In the genomic region with DNA sequence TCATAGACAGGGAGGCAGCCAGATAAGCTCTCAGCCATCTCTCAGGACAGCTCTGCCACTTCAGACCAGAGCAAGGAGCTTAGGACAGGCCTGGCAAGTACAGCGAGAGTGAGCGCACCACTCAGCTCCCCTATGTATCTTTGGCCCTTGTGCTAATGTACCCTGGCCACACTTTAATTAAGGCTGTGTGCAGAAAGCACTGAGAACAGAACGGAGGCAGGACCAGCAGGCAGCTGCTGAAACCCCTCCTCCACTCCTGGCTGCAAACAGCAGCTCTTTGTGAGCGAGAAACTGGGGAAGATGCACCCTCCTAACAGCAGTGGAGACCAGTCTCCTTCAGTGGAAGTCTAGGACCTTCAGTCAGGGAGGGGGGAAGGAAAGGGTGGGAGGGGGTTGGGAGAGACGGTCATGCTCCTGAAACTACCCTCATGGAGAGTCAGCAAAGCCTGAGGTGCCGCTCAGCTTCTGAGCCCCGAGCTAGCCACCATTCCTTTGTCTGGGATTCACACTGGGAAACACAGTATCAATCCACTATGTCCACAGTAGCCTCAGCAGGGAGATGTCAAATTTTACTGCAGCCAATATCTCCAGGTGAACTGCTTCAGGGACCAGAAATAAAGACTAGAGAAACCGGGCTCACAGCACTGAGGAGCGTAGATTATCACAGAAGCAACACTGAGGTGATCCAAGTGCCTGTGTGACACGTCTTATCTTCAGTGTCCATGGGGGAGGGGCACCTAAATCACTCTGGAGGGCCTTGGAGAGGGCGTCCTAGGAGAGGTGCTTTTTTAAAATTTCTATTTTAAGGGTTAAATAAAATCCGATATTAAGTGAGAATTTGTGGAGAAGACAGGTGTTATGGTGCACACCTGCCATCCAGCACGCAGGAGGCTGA, we compare ENCODE assay signal across 9 mouse cellular contexts. TPM values are rescaled to one million over a fixed set of nuclear protein-coding genes. Genes with fewer than 3 reads are reported as not detected.
A peak's percentile ranks its signal among the peaks of the same experiment; 100 is the strongest.
DNase-seq lines count a peak whose midpoint lies in the region; ATAC-seq and TF ChIP-seq lines count a peak whose summit lies in the region.
"Had no signal": no experiment of that assay in that cellular context is flagged by ENCODE, and none has a peak within 500 bp of the region (broad histone marks: within the 10 kb centered on the region; RNA-seq: fewer than 3 reads in every experiment).

No protein-coding gene starts in this region.

- H3K27ac ChIP-seq in intestine, embryonic 14.5 days (ENCODE audit: low read depth), result no peak overlapping the region
- no peak overlapping the region for H3K27ac ChIP-seq in intestine, postnatal 0 days (ENCODE audit: low read depth, low read length)
- 0 out of 2 replicates have a peak overlapping the region, but pooled peaks have one; percentile 20 for H3K27ac ChIP-seq in cortical plate, adult 2 months (ENCODE audit: insufficient read depth, low read length)
- H3K27ac ChIP-seq in forebrain, embryonic 13.5 days, result peak overlapping the region; percentile 79

- 34% methylated on average over 13 of the region's 13 CpGs for WGBS in intestine, embryonic 14.5 days
- WGBS in intestine, postnatal 0 days, result 34% methylated on average over 13 of the region's 13 CpGs
- 22% methylated on average over 13 of the region's 13 CpGs for WGBS in forebrain, embryonic 13.5 days

- H3K9me3 ChIP-seq in intestine, embryonic 14.5 days (ENCODE audit: control insufficient read depth, low read length), result no peaks in the 10 kb centered on the region
- no peaks in the 10 kb centered on the region for H3K9me3 ChIP-seq in intestine, postnatal 0 days (ENCODE audit: control insufficient read depth)
- H3K9me3 ChIP-seq in forebrain, embryonic 13.5 days (replicated peaks), result no peaks in the 10 kb centered on the region

- H3K36me3 ChIP-seq in intestine, embryonic 14.5 days (ENCODE audit: control insufficient read depth, insufficient read depth, low read length), result no peaks in the 10 kb centered on the region
- no peaks in the 10 kb centered on the region for H3K36me3 ChIP-seq in intestine, postnatal 0 days (ENCODE audit: control insufficient read depth, insufficient read depth)
- H3K36me3 ChIP-seq in forebrain, embryonic 13.5 days (ENCODE audit: poor library complexity, severe bottlenecking), result no peaks in the 10 kb centered on the region

- no peak overlapping the region for H3K4me2 ChIP-seq in intestine, embryonic 14.5 days (ENCODE audit: low read length)
- H3K4me2 ChIP-seq in intestine, postnatal 0 days (replicated peaks; ENCODE audit: low read depth), result no peak overlapping the region
- peak overlapping the region; percentile 38 for H3K4me2 ChIP-seq in forebrain, embryonic 13.5 days

- H3K4me1 ChIP-seq in intestine, embryonic 14.5 days (replicated peaks; ENCODE audit: control insufficient read depth, insufficient read depth, low read length), result 0 out of 2 replicates have a peak, but pooled peaks cover 4% of the 10 kb centered on the region
- H3K4me1 ChIP-seq in intestine, postnatal 0 days (replicated peaks; ENCODE audit: control insufficient read depth, insufficient read depth, low read length), result no peaks in the 10 kb centered on the region
- no peaks in the 10 kb centered on the region for H3K4me1 ChIP-seq in cortical plate, adult 2 months (ENCODE audit: control insufficient read depth, insufficient read depth, low read length)
- peaks cover 15% of the 10 kb centered on the region for H3K4me1 ChIP-seq in forebrain, embryonic 13.5 days

- TF ChIP-seq POLR2A in cortical plate, adult 2 months (IDR thresholded peaks at IDR 0.05; ENCODE audit: extremely low read depth, insufficient read depth, low read length), result no peak

- 0 out of 2 replicates have a peak, but pooled peaks have one; percentile 41 for ATAC-seq in intestine, embryonic 14.5 days (replicated peaks; ENCODE audit: low FRiP score, low TSS enrichment, low read depth)
- no peak for ATAC-seq in intestine, postnatal 0 days
- peak; percentile 83 for ATAC-seq in forebrain, embryonic 13.5 days
- ATAC-seq in megakaryocyte-erythroid progenitor cell, adult 5-6 weeks (replicated peaks; ENCODE audit: low FRiP score, low TSS enrichment, poor library complexity, severe bottlenecking), result 0 out of 2 replicates have a peak, but pooled peaks have one; percentile 64
- no peak for ATAC-seq in erythroid progenitor cell, adult 5-6 weeks (replicated peaks; ENCODE audit: low FRiP score, poor library complexity, severe bottlenecking)
- no peak for ATAC-seq in monocyte, adult 5-6 weeks (replicated peaks; ENCODE audit: insufficient number of reproducible peaks, low FRiP score, low TSS enrichment, poor library complexity, severe bottlenecking)

- H3K4me3 ChIP-seq in intestine, embryonic 14.5 days (ENCODE audit: low read depth, low read length), result no peak overlapping the region
- H3K4me3 ChIP-seq in intestine, postnatal 0 days (ENCODE audit: low read depth, low read length), result no peak overlapping the region
- H3K4me3 ChIP-seq in cortical plate, adult 2 months (ENCODE audit: insufficient read depth, low read length), result no peak overlapping the region
- H3K4me3 ChIP-seq in forebrain, embryonic 13.5 days, result no peak overlapping the region

- DNase-seq in intestine, embryonic 14.5 days (ENCODE audit: low spot score), result peak; percentile 53
- DNase-seq in spleen, postnatal 4 days (ENCODE audit: low spot score in 2 of 2), result no peak
- DNase-seq: adrenal gland, adult 8-10 months had no signal

- H3K27me3 ChIP-seq in intestine, embryonic 14.5 days (replicated peaks; ENCODE audit: control insufficient read depth, insufficient read depth, low read length), result no peaks in the 10 kb centered on the region
- H3K27me3 ChIP-seq in intestine, postnatal 0 days (replicated peaks; ENCODE audit: control insufficient read depth, insufficient read depth, low read length), result no peaks in the 10 kb centered on the region
- H3K27me3 ChIP-seq in forebrain, embryonic 13.5 days, result no peaks in the 10 kb centered on the region

- TF ChIP-seq CTCF in intestine, postnatal 0 days (IDR thresholded peaks at IDR 0.05; ENCODE audit: low read depth), result no peak
- no peak for TF ChIP-seq CTCF in cortical plate, adult 2 months (IDR thresholded peaks at IDR 0.05; ENCODE audit: extremely low read depth, insufficient read depth, low read length)

- 0 out of 2 replicates have a peak overlapping the region, but pooled peaks have one; percentile 7 for H3K9ac ChIP-seq in intestine, embryonic 14.5 days (ENCODE audit: low read length)
- H3K9ac ChIP-seq in intestine, postnatal 0 days (ENCODE audit: low read depth, low read length), result no peak overlapping the region
- peak overlapping the region; percentile 31 for H3K9ac ChIP-seq in forebrain, embryonic 13.5 days

RNA-seq across cellular contexts. Expression of gene Tmem163, which starts 18.0 kb away (rescaled TPM):
- polyA plus RNA-seq in intestine, embryonic 14.5 days (2014; fragmentation: Nextera tagmentation; extraction: Ambion mirVana), result 0.36 and 0.84 TPM in 2 replicates
- polyA plus RNA-seq in intestine, postnatal 0 days (2015; fragmentation: Nextera tagmentation; extraction: Ambion mirVana), result 0.26 and 0.44 TPM in 2 replicates
- polyA plus RNA-seq in cortical plate, adult 2 months (2012; rRNA removed), result 21.5 and 31.6 TPM in 2 replicates
- 16.0 and 25.7 TPM in 2 replicates for polyA plus RNA-seq in forebrain, embryonic 13.5 days (2015; fragmentation: Nextera tagmentation; extraction: Ambion mirVana)
- total RNA-seq in megakaryocyte-erythroid progenitor cell, adult 5-6 weeks (2014; fragmentation: Nextera tagmentation), result not detected in 2 replicates
- 0.14 TPM in 1 of 2 replicates, not detected in the other for total RNA-seq in megakaryocyte-erythroid progenitor cell, adult 5-6 weeks (2017)
- total RNA-seq in erythroid progenitor cell, adult 5-6 weeks (2015; ENCODE audit: low replicate concordance), result 1.1 and 2.1 TPM in 2 replicates
- total RNA-seq in erythroid progenitor cell, adult 5-6 weeks (2017; ENCODE audit: low replicate concordance), result 0.13 TPM in 1 of 2 replicates, not detected in the other
- 10.5 to 15.2 TPM (median 12.4 TPM) in 3 replicates for total RNA-seq in monocyte, adult 5-6 weeks (2017)

Comparison
In these comparisons a context has a peak if more than half of its experiments do, and no peak if none do; other contexts are left out.
1. ATAC-seq: peak in intestine, embryonic 14.5 days (single experiment), forebrain, embryonic 13.5 days (single experiment) and megakaryocyte-erythroid progenitor cell, adult 5-6 weeks (single experiment); none in intestine, postnatal 0 days (single experiment), erythroid progenitor cell, adult 5-6 weeks (single experiment) and monocyte, adult 5-6 weeks (single experiment).
2. H3K27ac ChIP-seq: peak in cortical plate, adult 2 months (single experiment) and forebrain, embryonic 13.5 days (single experiment); none in intestine, embryonic 14.5 days (single experiment) and intestine, postnatal 0 days (single experiment).